Mouse (Mus musculus) megakaryocyte, adult 5-6 weeks (primary cell): ENCODE results near the gene Tmem106c. TPM values are rescaled to one million over a fixed set of nuclear protein-coding genes. Genes with fewer than 3 reads are reported as not detected.

Experiments
- ATAC-seq: 2 replicates; pipeline ENCODE4 v1.8.0; 2016; ENCODE audit warnings: mild to moderate bottlenecking, inconsistent platforms; ENCODE audit not compliant: poor library complexity, severe bottlenecking
- total RNA-seq, 2 experiments: library from RNA; stranded (forward) in 1 of 2; stranded (reverse) in 1 of 2; fragments of 153-499, 151-499 nt in 1 of 2; fragments of 221-1000, 200-1000 nt in 1 of 2; gene quantifications; 2 replicates each; pipeline versions ENCODE4 v1.2.3 to v1.2.4; 2015 to 2017

The Tmem106c gene
- total RNA-seq, 2 experiments from 2014 or later = 12.4 to 13.5 TPM

- ATAC-seq = no peak
Observed at GRCm38 (mm10) chr15:97999546-97999945, 35.5 kb downstream of the Tmem106c start.

- ATAC-seq = no peak
Observed at GRCm38 (mm10) chr15:97999991-98000390, 36.0 kb downstream of the Tmem106c start.

GRCm38 (mm10) chr15:98001321-98002112, 37.5 kb downstream of the Tmem106c start:
- no peak for ATAC-seq

- no peak for ATAC-seq
Observed at GRCm38 (mm10) chr15:98002113-98002990, 38.4 kb downstream of the Tmem106c start.

GRCm38 (mm10) chr15:98002991-98003821, 39.2 kb downstream of the Tmem106c start:
- ATAC-seq = no peak

- no peak for ATAC-seq
Observed at GRCm38 (mm10) chr15:98003822-98004739, 40.1 kb downstream of the Tmem106c start, which contains the start of gene Col2a1. TSS of gene Col2a1 (minus strand) at chr15:98004695.

GRCm38 (mm10) chr15:98004740-98005159, 40.8 kb downstream of the Tmem106c start:
- ATAC-seq = no peak

GRCm38 (mm10) chr15:98005181-98005580, 41.2 kb downstream of the Tmem106c start:
- ATAC-seq = no peak

- no peak for ATAC-seq
Observed at GRCm38 (mm10) chr15:98012810-98013209, 48.8 kb downstream of the Tmem106c start.

GRCm38 (mm10) chr15:98017925-98018324, 53.9 kb downstream of the Tmem106c start:
- ATAC-seq = no peak

GRCm38 (mm10) chr15:98019047-98019446, 55.0 kb downstream of the Tmem106c start:
- ATAC-seq = no peak

Other genes with a start within 250 kb of the Tmem106c start
- 0.21 TPM in 1 of 2 replicates, not detected in the other for gene Endou, start 232.9 kb upstream of the Tmem106c start, total RNA-seq (2015)
- 0.40 and 0.81 TPM in 2 replicates for gene Endou, start 232.9 kb upstream of the Tmem106c start, total RNA-seq (2017)
- 0.02 TPM in 1 of 2 replicates, not detected in the other for gene Rapgef3, start 196.2 kb upstream of the Tmem106c start, total RNA-seq (2015)
- 1.2 and 1.4 TPM in 2 replicates for gene Rapgef3, start 196.2 kb upstream of the Tmem106c start, total RNA-seq (2017)
- 42.3 and 47.1 TPM in 2 replicates for gene Slc48a1, start 185.7 kb upstream of the Tmem106c start, total RNA-seq (2015)
- gene Slc48a1, start 185.7 kb upstream of the Tmem106c start, total RNA-seq (2017) = 33.1 and 33.5 TPM in 2 replicates
- 15.6 and 17.2 TPM in 2 replicates for gene Hdac7, start 119.7 kb upstream of the Tmem106c start, total RNA-seq (2015)
- gene Hdac7, start 119.7 kb upstream of the Tmem106c start, total RNA-seq (2017) = 5.7 and 6.2 TPM in 2 replicates
- gene Vdr, start 53.6 kb upstream of the Tmem106c start, total RNA-seq (2015) = 2.1 and 4.1 TPM in 2 replicates
- 0.59 and 1.4 TPM in 2 replicates for gene Vdr, start 53.6 kb upstream of the Tmem106c start, total RNA-seq (2017)
- not detected in 2 replicates for gene Col2a1, start 40.5 kb downstream of the Tmem106c start, total RNA-seq (2015)
- not detected in 2 replicates for gene Col2a1, start 40.5 kb downstream of the Tmem106c start, total RNA-seq (2017)
- 2.4 and 3.1 TPM in 2 replicates for gene Pfkm, start 128.4 kb downstream of the Tmem106c start, total RNA-seq (2015)
- 4.7 and 6.2 TPM in 2 replicates for gene Pfkm, start 128.4 kb downstream of the Tmem106c start, total RNA-seq (2017)
- gene Senp1, start 129.5 kb downstream of the Tmem106c start, total RNA-seq (2015) = 43.4 and 44.7 TPM in 2 replicates
- 39.9 and 52.2 TPM in 2 replicates for gene Senp1, start 129.5 kb downstream of the Tmem106c start, total RNA-seq (2017)
- gene Asb8, start 201.4 kb downstream of the Tmem106c start, total RNA-seq (2015) = 29.8 and 34.5 TPM in 2 replicates
- gene Asb8, start 201.4 kb downstream of the Tmem106c start, total RNA-seq (2017) = 30.0 and 31.4 TPM in 2 replicates
- gene Ccdc184, start 203.0 kb downstream of the Tmem106c start, total RNA-seq (2015) = not detected in 2 replicates
- not detected in 2 replicates for gene Ccdc184, start 203.0 kb downstream of the Tmem106c start, total RNA-seq (2017)
- not detected in 2 replicates for gene Olfr288, start 231.3 kb downstream of the Tmem106c start, total RNA-seq (2015)
- not detected in 2 replicates for gene Olfr288, start 231.3 kb downstream of the Tmem106c start, total RNA-seq (2017)